Mouse (Mus musculus) embryonic facial prominence, embryonic 14.5 days (tissue): ENCODE data around the gene Ppp1r37. TPM values are rescaled to one million over a fixed set of nuclear protein-coding genes. Genes with fewer than 3 reads are reported as not detected.

ENCODE experiments used
- ATAC-seq: fragments of 200-750 bp; cut with Nextera tagmentation; 2 replicates; pipeline ENCODE4 v1.8.0; 2017; ENCODE audit warnings: low read depth, moderate number of reproducible peaks, moderate TSS enrichment
- DNase-seq: peaks from one replicate; pipeline ENCODE4 v3.0.0-alpha.2; 2015; ENCODE audit warnings: low spot score
- H3K27ac ChIP-seq: fragments of 300-500 bp; sonication (generic); replicated peaks from 2 replicates; pipeline ENCODE4 v1.5.1; 2014; ENCODE audit warnings: low read depth, mild to moderate bottlenecking, low read length, moderate library complexity
- H3K27me3 ChIP-seq: fragments of 300-500 bp; sonication (generic); replicated peaks from 2 replicates; pipeline ENCODE4 v1.6.1; 2014; ENCODE audit warnings: low read length; ENCODE audit not compliant: control insufficient read depth, insufficient read depth
- H3K36me3 ChIP-seq: fragments of 300-500 bp; sonication (generic); 2 replicates; pipeline ENCODE4 v1.6.1; 2014; ENCODE audit warnings: low read length, mixed read lengths; ENCODE audit not compliant: control insufficient read depth, insufficient read depth
- H3K4me1 ChIP-seq: fragments of 300-500 bp; sonication (generic); 2 replicates; pipeline ENCODE4 v1.6.1; 2014; ENCODE audit warnings: antibody characterized with exemption, low read length; ENCODE audit not compliant: control insufficient read depth, insufficient read depth
- H3K4me2 ChIP-seq: fragments of 300-500 bp; sonication (generic); 2 replicates; pipeline ENCODE4 v1.6.1; 2014; ENCODE audit warnings: low read depth, mild to moderate bottlenecking, low read length, moderate library complexity, mixed read lengths
- H3K4me3 ChIP-seq: fragments of 300-500 bp; sonication (generic); 2 replicates; pipeline ENCODE4 v1.5.1; 2014; ENCODE audit warnings: low read depth, mild to moderate bottlenecking, low read length
- H3K9ac ChIP-seq: fragments of 300-500 bp; sonication (generic); 2 replicates; pipeline ENCODE4 v1.6.1; 2014; ENCODE audit warnings: low read depth, mild to moderate bottlenecking, low read length, moderate library complexity, mixed read lengths
- H3K9me3 ChIP-seq: fragments of 300-500 bp; sonication (generic); 2 replicates; pipeline ENCODE4 v1.6.1; 2016; ENCODE audit warnings: low read length; ENCODE audit not compliant: control insufficient read depth
- WGBS: fragments of 180-500 bp; shearing (Covaris S2); extraction: QIAGEN DNeasy Blood & Tissue Kit; methylation state at CpG from one replicate; pipeline ENCODE4 v1.1.7; 2014; 5-methylcytosine and 5-hydroxymethylcytosine counted together
- polyA plus RNA-seq: library from polyadenylated mRNA; unstranded; fragments of >200 nt; fragmentation: Nextera tagmentation; extraction: Ambion mirVana; gene quantifications from 2 replicates; pipeline ENCODE4 v1.2.1, GENCODE M21; 2014

The Ppp1r37 gene
- polyA plus RNA-seq, 1 experiment from 2014 or later, result 5.7 TPM

GRCm38 (mm10) chr7:19593061-19593730, 30.3 kb upstream of the Ppp1r37 start:
- Histone ChIP-seq H3K36me3 (peaks cover 86% of the 10 kb centered on the region), H3K9ac (no peak overlapping the region), H3K4me3 (no peak overlapping the region), H3K9me3 (no peaks in the 10 kb centered on the region), H3K27me3 (no peaks in the 10 kb centered on the region), H3K4me1 (no peaks in the 10 kb centered on the region), H3K4me2 (no peak overlapping the region), H3K27ac (no peak overlapping the region)
- DNase-seq (no peak), ATAC-seq (no peak)
- 92% methylated on average over 10 of the region's 10 CpGs for WGBS

- no peak overlapping the region for H3K4me3 ChIP-seq
- no peak overlapping the region for H3K27ac ChIP-seq
- no peaks in the 10 kb centered on the region for H3K9me3 ChIP-seq
- ATAC-seq, result no peak
- H3K9ac ChIP-seq, result no peak overlapping the region
- peaks cover 96% of the 10 kb centered on the region for H3K36me3 ChIP-seq
- no peaks in the 10 kb centered on the region for H3K27me3 ChIP-seq
- no peak overlapping the region for H3K4me2 ChIP-seq
- peak; percentile 82 for DNase-seq
- WGBS, result 65% methylated on average over 3 of the region's 3 CpGs
- H3K4me1 ChIP-seq, result no peaks in the 10 kb centered on the region
Observed at GRCm38 (mm10) chr7:19589917-19590316, 27.0 kb upstream of the Ppp1r37 start.

GRCm38 (mm10) chr7:19589207-19589606, 26.3 kb upstream of the Ppp1r37 start:
- H3K36me3 ChIP-seq, result peaks cover 100% of the 10 kb centered on the region
- no peak overlapping the region for H3K4me3 ChIP-seq
- no peak overlapping the region for H3K27ac ChIP-seq
- H3K4me2 ChIP-seq, result no peak overlapping the region
- H3K9ac ChIP-seq, result no peak overlapping the region
- ATAC-seq (no peak), DNase-seq (peak; percentile 40)
- no peaks in the 10 kb centered on the region for H3K27me3 ChIP-seq
- H3K9me3 ChIP-seq, result no peaks in the 10 kb centered on the region
- no peaks in the 10 kb centered on the region for H3K4me1 ChIP-seq
- 43% methylated on average over 3 of the region's 3 CpGs for WGBS

GRCm38 (mm10) chr7:19586269-19586668, 23.4 kb upstream of the Ppp1r37 start:
- DNase-seq (no peak), ATAC-seq (no peak)
- Histone ChIP-seq H3K36me3 (peaks cover 99% of the 10 kb centered on the region), H3K27me3 (no peaks in the 10 kb centered on the region), H3K9ac (no peak overlapping the region), H3K4me2 (no peak overlapping the region), H3K27ac (no peak overlapping the region), H3K9me3 (no peaks in the 10 kb centered on the region), H3K4me3 (no peak overlapping the region), H3K4me1 (no peaks in the 10 kb centered on the region)
- 87% methylated on average over 31 of the region's 46 CpGs for WGBS

- no peak for DNase-seq
- Histone ChIP-seq H3K4me3 (no peak overlapping the region), H3K9ac (no peak overlapping the region), H3K36me3 (peaks cover 56% of the 10 kb centered on the region), H3K27ac (no peak overlapping the region), H3K4me2 (no peak overlapping the region), H3K4me1 (peaks cover 15% of the 10 kb centered on the region), H3K9me3 (no peaks in the 10 kb centered on the region), H3K27me3 (peaks cover 32% of the 10 kb centered on the region)
- 78% methylated on average over 7 of the region's 8 CpGs for WGBS
- ATAC-seq, result no peak
Observed at GRCm38 (mm10) chr7:19580634-19581033, 17.8 kb upstream of the Ppp1r37 start.

- no peaks in the 10 kb centered on the region for H3K9me3 ChIP-seq
- no peak overlapping the region for H3K9ac ChIP-seq
- peaks cover 15% of the 10 kb centered on the region for H3K4me1 ChIP-seq
- ATAC-seq (no peak), DNase-seq (no peak)
- H3K36me3 ChIP-seq, result peaks cover 47% of the 10 kb centered on the region
- H3K27ac ChIP-seq, result no peak overlapping the region
- no peak overlapping the region for H3K4me2 ChIP-seq
- H3K27me3 ChIP-seq, result peaks cover 32% of the 10 kb centered on the region
- WGBS, result 77% methylated on average over 10 of the region's 10 CpGs
- no peak overlapping the region for H3K4me3 ChIP-seq
Observed at GRCm38 (mm10) chr7:19579751-19580150, 16.9 kb upstream of the Ppp1r37 start.

GRCm38 (mm10) chr7:19578436-19578835, 15.6 kb upstream of the Ppp1r37 start:
- Histone ChIP-seq H3K36me3 (peaks cover 34% of the 10 kb centered on the region), H3K9ac (no peak overlapping the region), H3K4me3 (no peak overlapping the region), H3K27me3 (peaks cover 32% of the 10 kb centered on the region), H3K9me3 (no peaks in the 10 kb centered on the region), H3K4me2 (no peak overlapping the region), H3K27ac (no peak overlapping the region), H3K4me1 (peaks cover 19% of the 10 kb centered on the region)
- no peak for ATAC-seq
- no peak for DNase-seq
- 51% methylated on average over 4 of the region's 4 CpGs for WGBS

GRCm38 (mm10) chr7:19577877-19578414, 15.1 kb upstream of the Ppp1r37 start:
- Histone ChIP-seq H3K4me2 (peak overlapping the region; percentile 80), H3K9ac (peak overlapping the region; percentile 46), H3K4me1 (peaks cover 19% of the 10 kb centered on the region), H3K4me3 (peak overlapping the region; percentile 43), H3K27me3 (peaks cover 32% of the 10 kb centered on the region), H3K27ac (no peak overlapping the region), H3K36me3 (peaks cover 29% of the 10 kb centered on the region), H3K9me3 (no peaks in the 10 kb centered on the region)
- WGBS, result 22% methylated on average over 9 of the region's 10 CpGs
- ATAC-seq (no peak), DNase-seq (no peak)
